In the genomic region with DNA sequence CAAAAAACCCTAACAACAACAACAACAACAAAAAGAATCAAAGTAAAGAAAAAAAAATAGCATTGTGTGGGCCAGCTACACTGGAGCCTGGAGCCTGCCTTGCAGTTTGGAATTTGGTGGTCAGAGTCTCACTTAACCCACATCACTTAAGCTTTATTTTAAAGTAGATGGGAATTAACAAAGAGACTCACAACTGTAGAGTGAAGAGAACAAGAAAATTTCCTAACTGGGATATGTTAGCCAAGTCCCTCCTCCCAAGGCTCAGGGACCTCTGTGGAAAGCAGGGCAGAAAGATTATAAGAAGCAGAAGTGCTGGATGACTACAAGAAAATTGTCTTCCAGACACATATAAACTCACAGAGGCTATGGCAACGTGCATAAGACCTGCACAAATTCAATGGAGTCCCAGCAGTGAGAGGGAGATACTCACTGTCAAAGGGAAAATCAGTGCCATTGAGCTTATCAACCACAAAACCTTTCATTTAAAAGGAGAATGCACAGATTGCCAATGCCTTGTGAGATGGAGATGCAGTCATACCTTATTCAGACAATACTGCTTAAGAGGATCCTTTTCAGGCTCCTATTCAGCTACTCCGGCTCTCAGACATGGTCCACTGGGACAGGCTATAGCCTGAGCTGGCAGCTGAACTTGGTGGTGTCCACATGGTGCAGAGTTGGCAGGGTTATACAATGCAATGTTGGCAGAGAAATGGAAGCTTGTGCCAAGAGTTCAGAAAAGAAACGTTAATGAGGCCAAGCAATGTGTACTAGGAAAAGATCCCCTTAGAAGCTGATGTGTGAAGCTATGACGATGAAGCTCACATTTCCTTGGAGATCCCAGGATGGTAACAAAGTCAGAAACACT, we compare ENCODE assay signal across 10 mouse cellular contexts.
DNase-seq lines count a peak whose midpoint lies in the region; ATAC-seq and TF ChIP-seq lines count a peak whose summit lies in the region.
"Had no signal": no experiment of that assay in that cellular context is flagged by ENCODE, and none has a peak within 500 bp of the region (broad histone marks: within the 10 kb centered on the region; RNA-seq: fewer than 3 reads in every experiment).

No protein-coding gene starts in this region.

- H3K4me3 ChIP-seq in kidney, adult 2 months (ENCODE audit: insufficient read depth, low read depth, low read length) = no peak overlapping the region
- no peak overlapping the region for H3K4me3 ChIP-seq in liver, embryonic 11.5 days (ENCODE audit: low read depth, low read length)
- H3K4me3 ChIP-seq: limb, embryonic 13.5 days; megakaryocyte, embryonic 14.5 days had no signal

- no peaks in the 10 kb centered on the region for H3K4me1 ChIP-seq in kidney, adult 2 months (ENCODE audit: control insufficient read depth, insufficient read depth, low read length)
- H3K4me1 ChIP-seq in liver, embryonic 11.5 days (replicated peaks; ENCODE audit: control insufficient read depth, insufficient read depth, low read length) = no peaks in the 10 kb centered on the region
- H3K4me1 ChIP-seq: limb, embryonic 13.5 days; megakaryocyte, embryonic 14.5 days had no signal

- no peak for TF ChIP-seq CTCF in kidney, adult 2 months (conservative IDR thresholded peaks at IDR 0.05; ENCODE audit: insufficient read depth, insufficient read length, low read depth, low read length)

- no peaks in the 10 kb centered on the region for H3K9me3 ChIP-seq in liver, embryonic 11.5 days (ENCODE audit: control insufficient read depth, low read length)
- H3K9me3 ChIP-seq: limb, embryonic 13.5 days; megakaryocyte, embryonic 14.5 days had no signal

- DNase-seq in kidney, adult 2 months = peak; percentile 17
- no peak for DNase-seq in kidney, adult 18-20 months
- peak; percentile 55 for DNase-seq in adrenal gland, postnatal 10 days
- peak; percentile 32 for DNase-seq in brain, embryonic 18.5 days (ENCODE audit: low read depth, low spot score)
- peak; percentile 9 for DNase-seq in heart, postnatal 4 days
- DNase-seq in liver, embryonic 11.5 days (ENCODE audit: low spot score) = no peak
- DNase-seq in urinary bladder, adult 2 months (ENCODE audit: low spot score) = no peak

- TF ChIP-seq POLR2A in kidney, adult 2 months (IDR thresholded peaks at IDR 0.05; ENCODE audit: low read depth, low read length) = no peak

- no peak overlapping the region for H3K27ac ChIP-seq in kidney, adult 2 months (ENCODE audit: insufficient read depth, low read depth, low read length)
- no peak overlapping the region for H3K27ac ChIP-seq in liver, embryonic 11.5 days (ENCODE audit: low read depth, low read length)
- H3K27ac ChIP-seq: limb, embryonic 13.5 days had no signal

- no peaks in the 10 kb centered on the region for H3K36me3 ChIP-seq in kidney, adult 2 months (ENCODE audit: control insufficient read depth, insufficient read depth, low read length)
- no peaks in the 10 kb centered on the region for H3K36me3 ChIP-seq in liver, embryonic 11.5 days (ENCODE audit: control insufficient read depth, insufficient read depth, low read length)
- H3K36me3 ChIP-seq: limb, embryonic 13.5 days had no signal

- no peak overlapping the region for H3K9ac ChIP-seq in liver, embryonic 11.5 days (ENCODE audit: low read depth, low read length)
- H3K9ac ChIP-seq: limb, embryonic 13.5 days had no signal

- H3K27me3 ChIP-seq in kidney, adult 2 months (replicated peaks; ENCODE audit: control insufficient read depth, insufficient read depth, low read length) = no peaks in the 10 kb centered on the region
- H3K27me3 ChIP-seq in liver, embryonic 11.5 days (replicated peaks; ENCODE audit: control insufficient read depth, insufficient read depth, low read length) = no peaks in the 10 kb centered on the region
- H3K27me3 ChIP-seq: limb, embryonic 13.5 days; megakaryocyte, embryonic 14.5 days had no signal

- no peak for ATAC-seq in liver, embryonic 11.5 days (replicated peaks; ENCODE audit: low FRiP score)
- ATAC-seq in inflammation-experienced regulatory T-cells, adult 6 months = no peak

- no peak overlapping the region for H3K4me2 ChIP-seq in liver, embryonic 11.5 days
- H3K4me2 ChIP-seq: limb, embryonic 13.5 days had no signal

- WGBS in kidney, adult 2 months = 69% methylated on average over 4 of the region's 4 CpGs
- 70% methylated on average over 4 of the region's 4 CpGs for WGBS in liver, embryonic 11.5 days

Comparison
In these comparisons a context has a peak if more than half of its experiments do, and no peak if none do; other contexts are left out.
1. DNase-seq: peak in kidney, adult 2 months (single experiment), adrenal gland, postnatal 10 days (single experiment), brain, embryonic 18.5 days (single experiment) and heart, postnatal 4 days (single experiment); none in kidney, adult 18-20 months (single experiment), liver, embryonic 11.5 days (single experiment) and urinary bladder, adult 2 months (single experiment).